Mouse (Mus musculus): ENCODE measurements at regions not wholly inside any gene's neighbourhood (a gene's known extent, or its start where the extent isn't known, plus 50 kb on each side); places are given as distances from the start of the nearest gene placed in this dataset.
"Not testable (repeated sequence)": the region's sequence is repeated elsewhere in the genome, so short reads cannot be mapped to it uniquely, and the experiment has no call there.

- not testable (repeated sequence) for TF ChIP-seq CTCF (conservative IDR thresholded peaks at IDR 0.05; ENCODE audit: insufficient read depth, insufficient read length, low read depth, low read length); POLR2A (IDR thresholded peaks at IDR 0.05; ENCODE audit: low read depth, low read length)
These were observed 1138.7 kb upstream of the Pcdh20 start for GRCm38 (mm10) chr14:89609666-89610448.

All from kidney, adult 2 months (tissue).